Mouse (Mus musculus) gastrocnemius, adult 2 months (tissue): ENCODE results near the gene Olfr823. TPM values are rescaled to one million over a fixed set of nuclear protein-coding genes. Genes with fewer than 3 reads are reported as not detected.
A peak's percentile ranks its signal among the peaks of the same experiment; 100 is the strongest.
"Not testable (repeated sequence)": the region's sequence is repeated elsewhere in the genome, so short reads cannot be mapped to it uniquely, and the experiment has no call there.

Experiments used
- DNase-seq: peaks from one replicate; pipeline ENCODE4 v3.0.0; 2022
- H3K27ac ChIP-seq: fragments of 200-600 bp; 2 replicates; pipeline ENCODE4 v1.8.1; 2022; ENCODE audit warnings: mild to moderate bottlenecking
- H3K4me3 ChIP-seq: fragments of 200-600 bp; 2 replicates; pipeline ENCODE4 v1.8.1; 2022; ENCODE audit warnings: mild to moderate bottlenecking, moderate library complexity
- CTCF ChIP-seq: fragments of 200-600 bp; IDR thresholded peaks from 2 replicates; pipeline ENCODE4 v1.8.1; 2022; ENCODE audit warnings: antibody characterized with exemption, mild to moderate bottlenecking, moderate library complexity
- intact Hi-C: fragments of 180-260 bp; cut with DNase I; formaldehyde crosslinking; loops from one replicate; pipeline ENCODE4 v1.15.1; 2025
- long read RNA-seq, 2 experiments: library from polyadenylated mRNA; stranded (forward); transcript quantifications; one replicate each; pipeline ENCODE4 v2.0.0; 2021
- total RNA-seq, 2 experiments: library from RNA; stranded (reverse); gene quantifications; 2 replicates each; pipeline ENCODE4 v1.2.3; 2021

Gene Olfr823
- not detected for total RNA-seq
- long read RNA-seq, experiment 1 = 0 reads
- long read RNA-seq, experiment 2 = 0 reads

DNA sequence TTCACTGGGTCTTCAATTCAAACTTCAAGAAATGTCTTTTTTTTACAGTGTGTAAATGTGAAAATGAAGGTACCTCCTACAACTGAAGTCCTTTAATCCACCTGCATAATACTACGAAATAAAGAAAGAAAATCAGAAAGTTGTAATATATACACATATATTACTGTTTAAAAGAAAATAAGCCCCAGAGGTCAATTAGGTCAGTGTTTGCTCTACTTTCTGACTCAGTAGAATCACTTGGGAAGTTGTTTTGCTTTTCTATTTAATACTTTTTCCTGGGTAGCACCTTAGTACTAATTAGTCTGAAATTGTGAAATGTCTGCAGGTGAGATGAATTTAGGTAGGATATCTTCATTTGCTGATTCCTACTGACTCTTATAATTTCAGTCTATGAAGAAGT is at the start of gene Olfr823:
Olfr823 (minus strand) TSS at position 101 of the 400 bp plus-strand sequence.
- H3K4me3 ChIP-seq, DNase-seq, intact Hi-C loops, H3K27ac ChIP-seq: not testable (repeated sequence)

DNA sequence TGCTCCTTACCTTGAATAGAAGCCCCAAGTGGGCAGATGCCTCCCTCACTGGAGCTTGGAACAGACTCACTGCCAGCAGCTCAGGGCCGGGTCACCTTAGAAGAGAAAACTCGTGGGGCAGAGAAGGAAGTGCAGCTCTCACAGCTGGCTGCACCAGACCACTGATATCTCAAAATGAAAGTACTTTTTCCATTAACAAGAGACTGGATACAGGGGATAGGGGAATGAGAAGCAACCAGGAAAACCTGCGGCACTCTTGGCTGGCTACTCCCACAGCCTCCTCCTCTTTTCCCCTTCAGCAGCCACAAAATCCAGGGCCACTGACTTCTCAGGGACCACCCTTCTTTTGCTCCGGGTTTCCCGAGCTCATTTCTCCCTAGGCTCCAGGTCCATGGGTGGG is 28.9 kb upstream of the Olfr823 start:
- TF ChIP-seq CTCF = no peak
- H3K4me3 ChIP-seq = no peak overlapping the region
- intact Hi-C loops = no loop called here
- DNase-seq = no peak
- H3K27ac ChIP-seq = no peak overlapping the region

DNA sequence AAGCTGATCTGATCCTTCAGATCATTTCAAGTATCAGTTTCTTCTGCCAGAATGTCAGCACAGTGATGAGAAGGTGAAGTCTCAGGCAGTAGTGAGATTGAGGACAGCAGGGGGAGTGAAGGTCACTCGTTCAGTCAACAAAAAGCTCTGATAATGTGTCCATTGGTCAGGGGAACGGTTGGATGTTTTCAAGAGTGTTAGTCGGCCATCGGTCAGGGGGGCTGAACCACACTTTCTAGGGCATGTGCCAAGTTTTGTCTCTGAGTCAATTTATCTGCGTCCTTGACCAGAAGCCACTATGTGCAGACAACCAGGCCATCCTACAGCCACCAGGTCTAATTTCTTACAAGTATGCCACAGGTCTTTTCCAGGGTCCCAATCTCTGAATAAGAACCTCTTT is 27.3 kb upstream of the Olfr823 start:
- H3K27ac ChIP-seq, H3K4me3 ChIP-seq, intact Hi-C loops, DNase-seq: not testable (repeated sequence)

DNA sequence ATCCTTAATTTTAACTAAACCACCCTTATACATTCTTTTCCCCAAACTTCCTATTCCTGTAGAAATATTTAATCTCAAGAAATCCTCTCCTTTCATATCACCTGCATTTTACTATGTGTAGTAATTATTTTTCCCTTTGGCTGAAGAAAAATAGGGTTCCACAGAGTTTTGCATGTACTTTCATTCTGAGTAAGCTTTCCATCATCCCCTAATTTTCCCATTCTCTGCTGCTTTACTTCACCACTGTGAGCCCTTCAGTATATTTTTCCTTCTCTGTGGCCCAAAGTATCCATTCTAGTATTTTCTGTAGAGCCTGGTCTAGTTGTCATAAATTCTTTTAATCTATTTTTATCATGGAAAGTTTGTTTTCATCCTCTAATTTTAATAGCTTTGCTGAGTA is 19.6 kb upstream of the Olfr823 start:
- no peak for TF ChIP-seq CTCF
- Histone ChIP-seq H3K27ac (no peak overlapping the region), H3K4me3 (no peak overlapping the region)
- intact Hi-C loops = no loop called here
- no peak for DNase-seq

DNA sequence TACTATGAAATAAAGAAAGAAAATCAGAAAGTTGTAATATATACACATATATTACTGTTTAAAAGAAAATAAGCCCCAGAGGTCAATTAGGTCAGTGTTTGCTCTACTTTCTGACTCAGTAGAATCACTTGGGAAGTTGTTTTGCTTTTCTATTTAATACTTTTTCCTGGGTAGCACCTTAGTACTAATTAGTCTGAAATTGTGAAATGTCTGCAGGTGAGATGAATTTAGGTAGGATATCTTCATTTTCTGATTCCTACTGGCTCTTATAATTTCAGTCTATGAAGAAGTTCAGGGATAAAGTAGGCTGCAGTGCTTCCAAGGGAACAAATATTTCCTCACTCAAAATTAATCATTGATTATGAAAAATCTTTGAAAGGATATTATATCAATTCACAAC is 14.7 kb upstream of the Olfr823 start, which contains the start of gene Olfr824:
Olfr824 (minus strand) TSS at position 101 of the 400 bp plus-strand sequence.
- H3K4me3 ChIP-seq, DNase-seq, intact Hi-C loops: not testable (repeated sequence)

DNA sequence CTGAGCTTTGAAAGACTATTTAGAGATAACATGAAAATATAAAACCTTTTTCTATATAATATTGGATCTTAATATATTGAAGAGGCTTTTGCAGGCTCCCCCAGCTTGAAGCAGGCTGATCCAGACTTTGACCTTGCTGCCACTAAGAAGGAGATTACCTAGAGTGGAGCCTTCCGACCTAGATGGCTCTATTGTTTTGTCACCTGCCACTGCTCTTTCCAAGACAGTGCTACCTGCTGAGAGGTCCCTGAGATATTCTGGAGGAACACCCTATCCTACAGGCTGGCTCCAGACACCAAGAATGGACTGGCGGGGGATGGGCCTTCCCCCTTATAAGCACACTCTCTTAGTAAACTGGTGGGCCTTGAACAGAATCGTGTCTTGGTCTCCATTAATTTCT is 862 bp upstream of the Olfr823 start:
- intact Hi-C loops, H3K27ac ChIP-seq, DNase-seq, H3K4me3 ChIP-seq: not testable (repeated sequence)

More for the DNA sequence above, 14.7 kb upstream of the Olfr823 start, which contains the start of gene Olfr824:
- H3K27ac ChIP-seq = not testable (repeated sequence)

DNA sequence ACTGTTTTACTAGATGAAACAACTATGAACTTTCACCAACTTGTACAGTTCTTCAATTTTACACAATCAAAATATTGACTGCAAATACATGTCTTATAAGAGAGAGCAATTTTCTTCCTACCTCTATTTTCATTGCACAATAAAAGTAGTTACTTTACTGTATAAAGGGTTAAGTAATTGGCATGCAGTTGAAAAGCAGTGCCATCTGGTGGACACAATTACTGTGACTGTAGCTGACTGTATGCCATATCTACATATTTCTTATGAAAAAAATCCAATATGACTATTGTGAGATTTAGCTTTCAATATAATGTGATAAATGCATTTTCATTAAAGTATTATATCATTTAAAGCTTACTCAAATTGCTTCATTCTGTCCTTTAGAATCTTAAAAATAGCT is 19.1 kb downstream of the Olfr823 start:
- intact Hi-C loops = no loop called here
- H3K27ac ChIP-seq = no peak overlapping the region
- no peak for DNase-seq

DNA sequence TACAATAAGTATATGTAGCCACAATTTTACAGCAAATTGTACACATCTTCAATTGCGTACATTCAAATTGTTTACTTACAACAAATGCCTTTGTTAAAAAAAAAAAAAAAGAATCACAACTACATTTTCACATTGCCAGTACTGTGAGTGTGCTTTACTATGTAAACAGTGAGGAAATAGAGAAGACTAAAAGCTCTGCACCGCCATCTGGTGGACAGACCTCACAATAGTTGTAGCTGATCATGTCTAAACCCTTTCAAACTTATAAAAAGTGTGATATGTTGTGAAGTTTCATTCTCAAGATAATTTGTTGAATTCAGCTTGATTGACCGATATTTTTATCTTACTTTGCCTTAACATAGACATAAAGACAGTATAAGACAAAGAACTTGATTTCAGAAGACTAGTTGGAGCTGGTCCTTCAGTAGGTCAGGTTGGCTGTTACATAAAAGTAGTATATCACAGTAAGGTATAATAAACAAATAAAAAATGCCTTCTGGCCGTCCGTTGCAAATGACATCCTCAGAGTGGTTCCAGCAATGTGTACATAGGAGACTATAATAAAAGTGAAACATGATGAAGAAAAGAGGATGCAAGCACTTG is 22.2 kb downstream of the Olfr823 start:
- H3K4me3 ChIP-seq = no peak overlapping the region
- TF ChIP-seq CTCF = peak; percentile 41
- intact Hi-C loops = no loop called here
- H3K27ac ChIP-seq = no peak overlapping the region
- DNase-seq = peak; percentile 19

More for the DNA sequence above, 19.1 kb downstream of the Olfr823 start:
- no peak for TF ChIP-seq CTCF
- no peak overlapping the region for H3K4me3 ChIP-seq

DNA sequence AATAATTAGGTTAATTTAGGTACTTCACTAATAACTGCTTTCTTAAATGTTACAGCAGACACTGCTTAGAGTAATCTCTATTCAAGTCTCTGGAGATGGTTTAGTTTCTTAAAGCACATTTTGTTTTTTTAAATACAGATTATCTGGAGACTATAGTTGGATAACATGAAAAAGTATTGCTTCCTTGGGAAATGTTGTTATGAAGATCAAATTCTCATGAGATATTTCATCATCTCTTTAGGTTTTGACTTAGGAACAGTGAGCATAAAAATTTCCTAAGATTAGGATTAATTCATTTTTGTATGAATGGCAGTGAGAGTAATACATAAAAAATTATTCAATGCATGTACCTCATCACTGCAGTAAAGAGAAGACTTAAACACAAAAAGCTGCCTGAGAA is 44.3 kb downstream of the Olfr823 start, which contains the start of gene Olfr822:
Olfr822 (plus strand) TSS at position 301 of the 400 bp plus-strand sequence.
- intact Hi-C loops = no loop called here
- no peak for DNase-seq
- Histone ChIP-seq H3K4me3 (no peak within 1 kb of the TSS), H3K27ac (no peak within 1 kb of the TSS)
- no peak for TF ChIP-seq CTCF

Other genes starting within 250 kb of the Olfr823 start
- not detected for gene Olfr814, start 235.5 kb downstream of the Olfr823 start, total RNA-seq
- not detected for gene Olfr815, start 209.5 kb downstream of the Olfr823 start, total RNA-seq
- gene Olfr816, start 199.8 kb downstream of the Olfr823 start, total RNA-seq = not detected
- gene Olfr818, start 166.3 kb downstream of the Olfr823 start, total RNA-seq = not detected
- gene Olfr819, start 148.1 kb downstream of the Olfr823 start, total RNA-seq = not detected
- gene Olfr247, start 139.2 kb downstream of the Olfr823 start, total RNA-seq = not detected
- not detected for gene Gm10310, start 130.3 kb downstream of the Olfr823 start, total RNA-seq
- not detected for gene Olfr820, start 102.8 kb downstream of the Olfr823 start, total RNA-seq
- not detected for gene Olfr821, start 85.0 kb downstream of the Olfr823 start, total RNA-seq
- gene Olfr822, start 44.2 kb downstream of the Olfr823 start, total RNA-seq = not detected
- gene Olfr824, start 14.6 kb upstream of the Olfr823 start, total RNA-seq = not detected
- gene Olfr825, start 51.4 kb upstream of the Olfr823 start, total RNA-seq = not detected
- gene Olfr826, start 68.8 kb upstream of the Olfr823 start, total RNA-seq = not detected
- gene Olfr827, start 99.0 kb upstream of the Olfr823 start, total RNA-seq = not detected
- gene Neurod4, start 164.9 kb upstream of the Olfr823 start, total RNA-seq = not detected
- gene Tespa1, start 207.5 kb upstream of the Olfr823 start, total RNA-seq = under 1 TPM; 0.28 to 0.59 TPM